Mouse (Mus musculus): ENCODE measurements around the gene Pik3r6.

Pik3r6 gene

DNA sequence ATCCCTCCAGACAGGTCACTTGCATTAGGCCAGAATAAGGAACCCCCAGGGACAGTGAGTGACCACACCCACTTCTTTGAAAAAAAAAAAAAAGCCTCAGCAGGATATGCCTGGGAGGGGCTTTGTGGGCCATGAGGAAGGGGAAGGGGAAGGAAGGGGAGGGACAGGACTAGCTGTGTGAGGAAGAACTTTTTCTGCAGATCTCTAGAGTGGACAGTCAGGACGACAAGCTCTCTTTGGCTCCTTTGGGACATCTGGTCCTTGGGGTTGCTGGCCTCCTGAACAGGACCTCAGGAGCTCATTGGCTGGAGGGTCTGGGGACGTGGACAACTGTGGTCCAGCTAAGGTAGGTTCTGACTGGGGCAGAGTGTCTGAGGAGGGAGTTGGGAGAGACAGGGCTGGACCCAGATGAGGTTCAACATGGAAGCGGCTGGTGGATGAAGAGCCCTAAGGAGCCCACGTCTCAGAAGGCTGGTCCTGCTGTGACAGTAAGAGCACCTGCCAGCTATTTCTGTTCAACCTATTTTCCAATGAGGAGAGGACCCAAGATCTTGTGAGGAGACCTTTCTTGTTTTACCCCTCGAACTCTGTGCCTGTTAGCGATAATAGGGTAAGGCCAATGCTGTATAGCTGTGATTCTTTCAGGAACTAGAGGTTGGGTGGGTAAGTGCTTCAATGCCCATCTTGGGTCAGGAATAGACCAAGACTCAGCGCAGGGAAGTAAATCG is at the start of gene Pik3r6:
TSS of gene Pik3r6 (plus strand) at position 118 of the 728 bp plus-strand sequence.
- no peak for DNase-seq (ENCODE audit: low spot score in 2 of 2)

DNA sequence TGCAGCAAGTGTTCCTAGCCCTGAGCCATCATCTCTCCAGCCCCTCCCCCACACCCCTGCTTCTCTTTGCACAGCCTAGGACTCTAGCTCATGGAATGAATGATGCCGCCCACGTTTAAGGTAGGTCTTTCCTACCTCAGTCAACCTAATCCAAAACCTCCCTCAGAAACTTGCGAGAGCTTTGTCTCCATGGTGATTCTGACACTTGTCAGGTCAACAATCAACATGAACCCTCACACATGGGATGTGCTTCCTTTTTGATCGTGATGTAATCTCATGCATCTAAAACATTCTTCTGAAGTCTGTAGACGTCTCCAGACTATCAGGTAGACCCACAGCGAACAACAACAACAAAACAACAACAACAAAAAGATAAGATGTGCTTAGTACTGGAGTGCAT is 49.5 kb upstream of the Pik3r6 start:
- DNase-seq (ENCODE audit: low spot score in 2 of 2), result no peak

DNA sequence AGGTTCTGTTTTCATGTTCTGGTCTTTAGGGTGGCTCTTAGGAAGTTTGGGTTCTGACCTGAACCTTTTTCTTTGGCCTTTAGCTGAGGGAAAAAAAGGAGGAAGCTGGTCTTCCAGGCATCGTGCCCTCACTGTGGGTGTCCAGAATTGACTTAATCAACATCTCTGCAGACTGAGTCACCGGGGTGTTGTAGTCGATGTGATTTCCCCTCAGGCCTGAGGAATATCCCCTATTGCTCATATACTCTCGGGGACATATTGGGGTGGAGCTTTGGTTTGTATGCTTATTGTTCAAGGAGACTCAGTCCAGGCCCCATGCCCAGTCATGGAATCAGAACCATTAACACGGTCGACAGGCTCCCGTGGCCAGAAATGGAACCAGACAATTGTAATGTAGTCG is 44.7 kb upstream of the Pik3r6 start:
- no peak for DNase-seq (ENCODE audit: low spot score in 2 of 2)

DNA sequence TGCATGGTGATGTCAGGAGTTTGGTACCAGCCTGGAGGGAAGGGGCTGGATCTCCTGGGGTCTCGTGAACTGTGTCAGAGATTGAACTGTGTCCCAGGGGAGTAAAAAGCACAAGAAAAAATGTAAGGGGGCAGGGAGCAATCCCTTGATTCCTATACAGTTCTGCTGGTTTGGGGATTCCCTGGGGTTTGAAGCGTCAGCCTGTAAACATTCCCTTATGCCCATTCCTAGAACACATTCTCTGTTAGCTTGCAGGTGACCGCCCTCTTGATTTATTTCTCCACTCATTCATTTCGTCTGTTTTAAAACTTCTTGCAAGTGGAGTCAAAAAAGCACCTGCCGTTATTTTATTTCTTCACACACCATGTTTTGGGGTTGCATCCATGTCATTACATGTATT is 43.8 kb upstream of the Pik3r6 start:
- no peak for DNase-seq (ENCODE audit: low spot score in 2 of 2)

DNA sequence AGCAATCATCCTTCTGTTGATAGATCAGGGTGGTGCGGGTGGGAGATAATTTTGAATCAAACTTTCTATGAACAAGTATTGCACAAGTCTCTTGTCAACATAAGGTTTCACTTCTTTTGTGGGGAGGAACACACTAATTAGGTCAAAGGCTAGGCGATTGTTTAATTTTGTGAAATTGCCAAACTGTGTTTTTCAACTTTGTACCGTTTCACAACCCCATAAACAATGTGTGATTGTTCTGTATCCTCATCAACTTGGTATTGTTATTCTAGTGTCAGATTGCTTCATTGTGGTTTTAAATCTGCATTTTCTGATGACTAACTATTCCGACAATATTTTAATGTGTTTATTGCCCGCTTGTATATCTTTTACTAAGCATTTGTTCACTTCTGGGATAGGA is 43.3 kb upstream of the Pik3r6 start:
- DNase-seq (ENCODE audit: low spot score in 2 of 2), result no peak

DNA sequence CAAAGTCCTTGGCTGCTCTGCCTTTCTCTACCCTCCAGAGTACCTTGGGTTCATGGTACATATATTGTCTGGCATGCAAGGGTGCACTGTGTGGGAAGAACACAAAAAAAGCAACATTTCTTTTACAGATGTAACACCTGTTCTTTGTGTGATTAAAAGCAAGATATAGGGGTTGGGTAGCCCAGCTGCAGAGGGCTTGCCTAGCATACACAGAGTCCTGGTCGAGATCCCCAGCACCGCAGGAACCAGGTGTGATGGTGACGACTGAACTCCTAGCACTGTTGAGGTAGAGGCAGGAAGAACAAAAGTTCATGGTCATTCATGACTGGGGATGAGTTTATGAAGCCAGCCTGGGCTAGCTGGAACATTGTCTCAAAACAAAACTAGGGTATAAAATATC is 40.1 kb upstream of the Pik3r6 start:
- no peak for DNase-seq (ENCODE audit: low spot score in 2 of 2)

DNA sequence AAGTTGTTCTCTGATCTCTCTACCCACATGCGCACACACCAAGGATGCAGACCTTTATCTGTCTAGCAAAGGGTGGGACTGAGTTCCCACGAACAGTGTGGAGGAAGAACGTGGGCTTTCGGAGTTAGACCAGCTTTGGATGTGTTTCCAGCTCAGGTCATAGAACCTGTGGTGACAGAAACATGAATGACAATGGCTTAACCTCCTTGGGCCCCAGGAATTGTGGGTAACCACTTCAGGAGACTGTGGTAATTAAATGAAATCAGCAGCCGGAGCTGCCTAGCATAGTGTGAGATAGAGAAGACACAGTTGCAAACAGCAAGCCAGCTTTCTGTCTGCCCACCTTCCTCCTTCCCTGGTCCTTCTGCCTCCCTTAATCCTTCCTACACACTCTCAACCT is 38.6 kb upstream of the Pik3r6 start:
- no peak for DNase-seq (ENCODE audit: low spot score in 2 of 2)

DNA sequence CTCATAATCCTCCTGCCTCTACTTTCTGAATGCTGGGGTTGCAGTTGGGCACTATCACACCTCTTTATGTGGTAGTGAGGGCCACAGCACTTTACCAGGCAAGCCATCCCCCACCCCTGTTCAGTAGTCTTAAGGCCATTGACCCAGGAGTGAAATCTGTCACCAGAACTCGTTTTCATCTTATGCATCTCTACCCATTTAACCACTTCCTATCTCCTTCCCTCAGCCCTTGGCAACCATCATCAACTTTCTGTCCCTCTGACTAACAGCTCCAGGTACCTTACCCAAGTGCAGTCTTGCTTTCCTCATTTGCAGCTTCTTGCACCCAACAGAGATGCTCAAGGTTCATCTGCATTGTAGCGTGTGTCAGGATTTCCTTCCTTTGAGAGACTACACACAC is 37.7 kb upstream of the Pik3r6 start:
- DNase-seq (ENCODE audit: low spot score in 2 of 2), result no peak

DNA sequence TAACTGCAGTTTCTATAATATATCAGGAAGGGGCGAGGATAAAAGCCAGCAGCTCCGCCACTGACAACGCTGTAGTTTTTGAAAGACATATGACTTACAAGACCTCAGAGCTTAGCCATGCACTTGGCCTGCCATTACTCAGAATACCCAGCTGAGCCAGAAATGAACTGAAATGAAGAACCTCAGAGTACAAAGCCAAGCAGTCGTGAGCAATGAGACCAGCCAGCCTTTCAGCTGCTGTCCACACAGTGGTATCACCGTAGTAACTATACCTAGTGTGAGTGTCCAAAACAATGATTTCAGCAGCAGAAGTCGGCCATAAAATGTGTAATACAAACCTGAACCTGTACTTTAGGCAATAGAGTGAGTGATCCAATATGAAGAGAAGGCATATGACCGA is 35.4 kb upstream of the Pik3r6 start:
- no peak for DNase-seq (ENCODE audit: low spot score in 2 of 2)

DNA sequence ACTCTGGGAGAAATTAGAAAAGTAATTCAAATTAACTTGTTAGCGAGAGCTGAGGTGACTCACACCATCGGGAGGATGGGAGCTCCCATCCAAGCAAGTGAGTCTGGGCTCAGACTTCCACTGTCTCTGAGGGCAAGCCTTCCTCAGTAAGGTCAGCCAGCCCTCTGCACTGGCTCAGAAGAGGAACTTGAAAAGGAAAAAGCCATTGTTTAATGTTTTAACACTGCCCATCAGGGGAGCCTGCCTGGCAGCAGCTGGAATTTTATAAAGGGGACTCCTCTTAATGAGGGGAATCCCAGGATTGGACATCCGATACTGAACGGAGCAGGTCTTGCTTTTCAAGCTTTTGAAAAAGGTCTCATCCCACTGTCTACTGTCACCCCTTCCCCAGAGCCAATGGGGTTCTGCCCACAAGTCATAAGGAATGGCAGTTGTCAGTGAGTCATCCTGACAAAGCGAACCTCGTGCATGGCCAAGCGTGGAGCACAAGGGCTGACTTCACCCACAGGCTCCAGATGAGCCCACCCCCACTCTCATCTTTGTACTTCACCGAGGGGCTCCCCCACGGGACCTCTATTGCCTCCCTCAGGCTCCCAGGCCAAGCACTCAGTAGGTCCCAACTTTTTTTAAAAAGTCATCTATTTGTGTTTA is 34.7 kb upstream of the Pik3r6 start:
- no peak for DNase-seq (ENCODE audit: low spot score in 2 of 2)

DNA sequence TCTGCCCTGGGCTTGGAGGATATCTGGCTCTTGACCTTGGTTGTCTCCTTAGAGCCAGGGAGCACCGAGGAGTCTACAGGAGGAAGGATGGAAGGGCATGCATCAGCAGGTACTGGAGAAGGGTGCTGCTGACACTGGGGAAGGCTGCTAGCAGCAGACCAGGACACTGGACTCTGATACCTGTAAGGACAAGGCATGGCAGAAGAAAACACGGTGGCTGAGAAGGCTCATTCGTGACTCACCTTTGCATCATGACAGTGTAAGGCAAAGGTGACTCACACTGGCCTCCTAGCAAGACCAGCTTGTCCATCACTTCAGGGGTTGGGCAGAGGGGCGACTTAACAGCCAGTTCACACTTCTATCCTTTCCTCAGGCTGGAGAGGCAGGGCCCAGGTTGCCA is 33.9 kb upstream of the Pik3r6 start:
- no peak for DNase-seq (ENCODE audit: low spot score in 2 of 2)

DNA sequence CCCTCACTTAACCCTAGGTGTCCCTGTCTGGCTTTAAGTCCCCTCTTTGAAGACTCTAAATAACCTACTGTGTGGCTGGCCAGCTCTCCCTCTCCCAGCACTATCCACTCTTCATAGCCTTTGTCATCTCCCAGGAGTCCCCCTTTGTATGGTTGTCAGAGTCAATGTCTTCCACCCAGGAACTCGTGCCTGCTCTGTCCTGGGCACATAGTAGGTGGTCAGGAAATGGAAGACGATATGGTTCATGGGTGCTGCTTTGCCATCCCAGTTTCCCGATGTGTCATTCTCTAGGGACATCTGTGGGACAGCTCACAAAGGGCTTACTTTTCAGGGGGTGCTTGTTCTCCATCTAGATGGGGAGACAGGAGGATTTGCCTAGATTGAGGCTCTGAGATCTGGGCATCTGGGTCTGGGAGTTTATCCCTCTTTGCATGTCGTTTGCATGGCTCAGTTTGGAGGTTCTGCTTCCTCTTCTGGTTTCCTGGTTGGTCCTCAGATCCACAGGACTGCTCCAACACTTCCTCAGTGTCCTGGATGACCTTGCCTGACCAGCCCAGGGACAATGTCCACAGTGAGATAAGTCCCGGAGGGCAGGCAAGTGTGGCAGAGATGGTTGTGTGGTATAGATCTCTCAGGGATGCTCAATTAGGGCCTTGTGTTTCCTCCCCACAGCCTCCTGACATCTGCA is 30.5 kb upstream of the Pik3r6 start:
- DNase-seq (ENCODE audit: low spot score in 2 of 2), result no peak

DNA sequence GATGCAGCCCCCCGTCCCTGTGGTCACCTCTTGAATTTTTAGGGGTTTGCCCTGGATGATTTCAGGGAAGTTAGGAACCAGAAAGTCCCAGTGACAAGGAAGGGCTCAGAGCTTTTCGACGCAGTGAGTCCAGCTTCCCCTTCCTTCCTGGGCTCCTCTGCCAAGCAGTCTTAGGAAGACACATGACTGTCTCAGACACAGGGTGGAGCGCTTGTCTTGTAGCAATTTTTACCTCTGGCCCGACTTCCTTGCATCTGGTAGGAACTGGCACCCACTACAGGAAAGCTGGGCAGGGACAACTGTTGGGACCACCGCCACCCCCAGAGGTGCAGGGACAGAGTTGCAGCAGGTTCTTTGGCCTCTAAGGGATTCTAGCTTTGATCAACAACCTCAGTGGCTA is 28.2 kb upstream of the Pik3r6 start:
- DNase-seq (ENCODE audit: low spot score in 2 of 2), result no peak

DNA sequence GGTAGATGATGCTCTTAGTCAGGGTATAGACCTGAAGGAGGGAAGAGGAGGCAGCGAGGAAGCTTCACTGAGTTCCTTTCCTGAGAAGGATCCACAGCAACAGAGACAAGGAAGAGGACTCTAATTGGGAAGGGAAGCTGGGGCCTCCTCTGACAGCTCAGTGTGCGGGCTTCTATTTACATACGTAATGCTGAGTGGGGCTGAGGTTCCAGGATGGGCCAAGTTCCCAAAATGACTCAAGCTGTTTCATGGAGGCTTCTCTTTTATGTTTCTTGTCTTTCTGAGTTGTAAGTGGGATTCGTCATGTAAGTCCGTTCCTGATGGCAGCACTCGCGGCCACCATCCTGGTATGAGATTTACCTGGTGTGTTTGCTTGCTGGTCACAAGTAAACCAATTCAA is 27.1 kb upstream of the Pik3r6 start:
- no peak for DNase-seq (ENCODE audit: low spot score in 2 of 2)

DNA sequence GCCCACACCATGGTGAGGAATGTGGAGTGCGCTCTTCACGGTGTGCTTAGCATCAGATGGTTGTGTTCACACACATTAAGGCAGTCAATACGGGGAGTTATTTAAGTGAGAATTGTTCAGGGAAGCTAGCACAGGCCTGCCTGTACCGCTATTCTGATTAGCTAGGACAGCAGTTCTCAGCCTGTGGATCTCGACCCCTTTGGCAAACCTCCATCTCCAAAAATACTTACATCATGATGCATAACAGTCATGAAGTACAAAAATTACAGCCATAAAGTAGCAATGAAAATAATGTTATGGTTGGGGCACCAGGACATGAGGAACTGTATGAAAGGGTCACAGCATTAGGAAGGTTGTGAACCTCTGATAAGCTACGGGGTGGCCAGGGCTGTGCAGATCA is 25.2 kb upstream of the Pik3r6 start:
- no peak for DNase-seq (ENCODE audit: low spot score in 2 of 2)

DNA sequence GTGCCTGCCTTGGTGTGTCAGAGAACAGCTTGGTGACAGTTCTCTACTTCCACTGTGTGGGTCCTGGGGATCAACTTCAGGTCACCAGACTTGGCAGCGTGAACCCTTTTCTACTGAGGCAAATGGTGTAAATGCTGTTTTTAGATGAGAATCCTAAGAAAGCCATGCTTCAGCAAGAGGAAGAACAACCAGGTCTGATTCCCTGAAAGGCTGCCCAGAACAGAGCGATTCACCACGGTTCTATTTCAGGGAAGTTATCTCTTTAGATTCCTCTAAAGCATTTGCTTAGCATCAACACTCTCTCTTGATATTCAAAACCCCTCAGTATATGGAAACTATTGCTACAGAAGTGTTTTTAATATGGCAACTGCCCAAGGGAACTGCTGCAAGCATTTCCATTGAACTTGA is 24.2 kb upstream of the Pik3r6 start:
- no peak for DNase-seq (ENCODE audit: low spot score in 2 of 2)

DNA sequence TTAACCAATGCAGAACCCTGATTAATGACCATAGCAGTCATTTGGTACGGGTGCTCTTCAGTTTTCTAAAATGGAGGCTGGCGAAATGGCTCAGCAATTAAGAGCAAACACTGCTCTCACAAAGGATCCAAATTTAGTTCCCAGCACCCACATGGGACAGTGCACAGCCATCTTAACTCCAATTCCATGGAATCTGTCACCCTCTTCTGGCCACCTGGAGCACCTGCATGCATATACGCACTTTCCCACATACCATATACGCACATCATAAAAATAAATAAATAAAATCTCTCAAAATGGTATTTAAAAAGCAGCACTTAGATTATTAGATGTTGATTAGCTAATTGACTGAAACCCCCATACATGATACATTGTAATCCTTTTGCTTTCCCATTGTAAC is 22.2 kb upstream of the Pik3r6 start:
- DNase-seq (ENCODE audit: low spot score in 2 of 2), result no peak

DNA sequence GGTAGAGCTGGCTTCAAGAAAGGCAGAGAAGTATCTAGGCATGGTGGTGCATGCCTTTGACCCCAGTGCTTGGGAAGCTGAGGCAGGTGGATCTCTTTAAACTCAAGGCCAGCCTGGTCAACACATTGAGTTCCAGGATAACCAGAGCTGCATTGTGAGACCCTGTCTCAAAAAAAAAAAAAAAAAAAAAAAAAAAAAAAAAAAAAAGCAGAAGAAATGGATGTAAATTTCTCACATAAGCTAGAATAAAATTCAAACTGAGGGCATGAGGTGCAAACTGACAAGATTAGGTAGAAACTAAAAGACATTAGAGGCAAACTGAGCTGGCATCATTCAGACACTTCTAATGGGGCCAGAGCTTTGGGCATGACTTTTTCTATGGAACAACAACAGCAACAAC is 20.8 kb upstream of the Pik3r6 start:
- no peak for DNase-seq (ENCODE audit: low spot score in 2 of 2)

DNA sequence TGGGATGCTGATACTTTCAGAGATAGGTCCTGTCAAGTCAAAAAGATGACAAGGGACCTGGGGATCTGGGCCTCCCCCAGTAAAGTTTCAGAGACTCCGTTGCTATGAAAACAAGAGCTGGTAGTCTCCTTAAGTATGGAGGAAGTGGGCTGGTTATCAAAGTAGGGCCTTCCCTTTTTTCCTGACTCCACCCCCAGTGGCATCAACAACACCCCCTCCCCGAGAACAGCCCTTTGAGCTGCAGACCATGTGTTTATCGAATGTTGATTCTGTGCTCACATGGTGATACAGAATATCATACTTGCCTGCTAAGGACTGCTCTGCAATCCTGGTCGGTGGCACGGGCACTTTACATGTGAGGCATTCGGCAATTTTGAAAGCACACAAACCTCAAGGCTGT is 19.6 kb upstream of the Pik3r6 start:
- DNase-seq (ENCODE audit: low spot score in 2 of 2), result no peak

DNA sequence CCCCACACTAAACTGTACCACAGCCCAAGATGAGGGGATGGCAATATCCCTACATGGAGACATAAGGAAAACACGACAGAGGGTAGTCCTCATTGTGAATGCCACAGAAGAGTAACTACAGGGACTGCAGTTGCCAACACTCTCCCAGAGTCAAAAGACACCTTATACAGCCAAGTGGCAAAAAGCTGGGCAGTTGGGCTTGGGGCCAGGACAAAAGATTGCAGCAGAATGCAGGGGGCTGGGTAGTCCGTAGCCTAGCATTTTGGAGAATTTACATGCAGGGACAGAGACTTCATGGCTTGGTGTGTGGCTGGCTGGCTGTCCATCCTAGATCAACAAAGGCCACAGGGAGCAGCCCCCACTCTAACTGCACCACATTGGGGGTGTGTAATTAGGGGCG is 18.4 kb upstream of the Pik3r6 start:
- no peak for DNase-seq (ENCODE audit: low spot score in 2 of 2)

DNA sequence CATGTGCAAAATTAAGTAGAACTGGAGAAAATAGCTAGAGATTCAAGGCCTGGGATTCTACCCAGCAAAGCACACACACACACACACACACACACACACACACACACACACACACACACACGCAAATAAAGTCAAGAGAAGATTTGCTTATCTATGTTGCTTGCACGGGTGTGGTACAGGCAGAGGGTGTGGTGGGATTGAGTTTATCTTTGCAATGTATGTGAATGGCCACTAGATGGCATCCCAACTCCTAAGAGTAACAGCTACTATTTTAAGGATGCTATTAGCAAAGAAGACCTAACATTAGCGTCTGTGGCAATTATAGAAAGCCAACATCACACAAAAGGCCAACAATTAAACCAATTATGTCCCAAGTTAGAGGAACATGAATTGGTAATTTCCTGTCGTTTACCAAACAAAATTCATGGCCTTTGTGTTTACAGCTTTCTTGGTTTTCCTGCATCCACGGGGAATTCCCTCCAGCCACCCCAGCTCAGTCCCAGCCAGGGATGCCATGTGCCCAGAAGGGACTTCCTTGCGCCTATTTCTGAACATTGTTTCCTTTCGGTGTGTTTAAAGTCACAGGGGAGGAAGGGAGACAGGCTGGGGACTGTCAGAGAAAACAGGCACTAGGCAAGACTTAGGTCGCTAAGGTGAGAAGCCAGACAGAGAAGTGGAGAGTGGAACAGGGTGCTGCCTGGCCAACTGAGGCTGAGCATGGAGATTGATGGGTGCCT is 17.4 kb upstream of the Pik3r6 start:
- no peak for DNase-seq (ENCODE audit: low spot score in 2 of 2)

DNA sequence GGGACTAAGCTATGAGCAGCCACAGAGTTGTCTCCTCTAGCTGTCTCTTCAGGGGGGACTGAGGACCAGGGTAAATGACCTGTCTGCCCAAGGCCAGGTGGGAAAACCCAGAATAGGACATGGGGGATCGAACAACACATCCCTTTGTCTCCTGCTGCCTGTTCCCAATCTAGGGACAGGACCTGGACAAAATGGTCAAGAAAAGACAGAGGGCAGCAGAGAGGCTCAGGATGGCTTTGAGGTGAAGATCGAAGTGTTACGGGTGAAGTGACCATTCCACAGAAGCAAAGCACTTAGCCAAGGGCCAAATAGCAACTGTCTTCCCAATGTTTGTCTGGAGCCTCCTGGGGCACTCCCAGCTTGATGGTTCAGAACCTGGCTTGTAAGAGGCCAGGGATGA is 16.7 kb upstream of the Pik3r6 start:
- no peak for DNase-seq (ENCODE audit: low spot score in 2 of 2)

DNA sequence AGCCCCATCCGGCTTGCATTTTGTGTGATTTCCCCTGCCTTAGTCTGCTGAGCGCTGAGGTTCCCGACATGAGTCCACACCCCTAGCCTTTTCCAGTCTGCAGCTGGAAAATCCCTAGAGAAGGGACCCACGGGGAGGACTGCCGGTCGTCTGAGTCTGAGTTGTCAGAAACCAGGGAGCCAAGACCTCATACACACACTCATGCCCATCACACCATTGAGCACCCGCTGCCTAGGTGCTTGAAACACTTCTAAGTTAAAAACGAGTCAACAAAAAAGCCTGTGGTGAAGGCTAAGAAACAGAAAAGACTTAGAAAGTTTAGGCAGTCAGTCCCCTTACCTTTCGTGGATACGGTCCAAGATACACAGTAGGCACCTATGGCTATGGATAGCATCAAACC is 15.1 kb upstream of the Pik3r6 start:
- DNase-seq (ENCODE audit: low spot score in 2 of 2), result no peak

Data from spleen, postnatal 10 days (tissue).